Mouse (Mus musculus) leukemia stem cell, adult 10-12 weeks (primary cell): ENCODE measurements around the gene Vmn2r85. TPM values are rescaled to one million over a fixed set of nuclear protein-coding genes. Genes with fewer than 3 reads are reported as not detected.

Experiments
- polyA plus RNA-seq: library from polyadenylated mRNA; stranded (reverse); fragments of >175 nt; gene quantifications from 2 replicates; pipeline ENCODE4 v1.2.3, GENCODE M21; 2012; ENCODE audit warnings: low replicate concordance

The Vmn2r85 gene
- not detected in 2 replicates for polyA plus RNA-seq

GRCm38 (mm10) chr10:130429603-130430002 lies at the start of gene Vmn2r85:
TSS of gene Vmn2r85 (minus strand) at chr10:130429703.

GRCm38 (mm10) chr10:130455950-130456349 lies 26.4 kb upstream of the Vmn2r85 start, which contains the start of gene Vmn2r86:
TSS of gene Vmn2r86 (minus strand) at chr10:130456050.

GRCm38 (mm10) chr10:130394232-130394631 lies 35.3 kb downstream of the Vmn2r85 start, which contains the start of gene Vmn2r84:
TSS of gene Vmn2r84 (minus strand) at chr10:130394332.

Other genes starting within 250 kb of the Vmn2r85 start
- not detected in 2 replicates for gene Olfr826, start 245.5 kb downstream of the Vmn2r85 start, polyA plus RNA-seq
- not detected in 2 replicates for gene Olfr827, start 215.3 kb downstream of the Vmn2r85 start, polyA plus RNA-seq
- gene Neurod4, start 149.5 kb downstream of the Vmn2r85 start, polyA plus RNA-seq: not detected in 2 replicates
- gene Tespa1, start 106.8 kb downstream of the Vmn2r85 start, polyA plus RNA-seq: 0.23 and 0.78 TPM in 2 replicates
- 0.02 TPM in 1 of 2 replicates, not detected in the other for gene Vmn2r84, start 35.4 kb downstream of the Vmn2r85 start, polyA plus RNA-seq
- gene Vmn2r86, start 26.3 kb upstream of the Vmn2r85 start, polyA plus RNA-seq: not detected in 2 replicates
- gene Vmn2r87, start 67.7 kb upstream of the Vmn2r85 start, polyA plus RNA-seq: not detected in 2 replicates